Mouse (Mus musculus): ENCODE results near the gene Slc38a1. TPM values are rescaled to one million over a fixed set of nuclear protein-coding genes. Genes with fewer than 3 reads are reported as not detected.

The Slc38a1 gene
- 27.5 and 40.7 TPM in 2 replicates for polyA plus RNA-seq (2015; fragmentation: Nextera tagmentation; extraction: Ambion mirVana)

GRCm38 (mm10) chr15:96642436-96643405, at the start of gene Slc38a1:
TSS of gene Slc38a1 (minus strand) at chr15:96642913.

Other genes starting within 250 kb of the Slc38a1 start
- 43.0 and 68.2 TPM in 2 replicates for gene Scaf11, start 182.1 kb downstream of the Slc38a1 start, polyA plus RNA-seq (2015; fragmentation: Nextera tagmentation; extraction: Ambion mirVana)
- 50.4 and 64.2 TPM in 2 replicates for gene Slc38a2, start 56.8 kb upstream of the Slc38a1 start, polyA plus RNA-seq (2015; fragmentation: Nextera tagmentation; extraction: Ambion mirVana)